Mouse (Mus musculus) retina, postnatal 7 days (tissue): ENCODE measurements at regions not wholly inside any gene's neighbourhood (a gene's known extent, or its start where the extent isn't known, plus 50 kb on each side); places are given as distances from the start of the nearest gene placed in this dataset.

Source experiments
- DNase-seq: peaks from one replicate; pipeline ENCODE4 v3.0.0-alpha.2; 2012; ENCODE audit warnings: low read depth, low spot score

DNA sequence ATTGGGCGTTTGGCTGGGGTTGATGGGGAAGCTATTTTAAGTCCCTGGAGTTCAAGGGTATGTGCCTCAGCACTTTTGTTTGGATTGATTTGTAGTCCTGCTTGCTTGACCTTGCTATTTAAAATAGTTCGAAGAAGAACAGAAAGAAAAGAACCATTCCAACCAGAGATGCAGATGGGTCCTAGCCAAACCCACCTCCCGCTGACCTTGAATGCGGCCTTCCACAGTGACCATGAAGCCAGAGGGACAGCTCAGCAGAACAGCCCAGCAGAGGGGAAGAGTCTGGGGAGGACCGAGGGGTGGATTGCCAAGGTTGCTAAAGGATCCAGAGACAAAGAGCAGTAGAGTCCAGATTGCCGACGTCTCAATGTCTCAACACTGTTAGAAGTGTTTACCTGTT, 76.6 kb upstream of the Zfp618 start:
- no peak for DNase-seq

DNA sequence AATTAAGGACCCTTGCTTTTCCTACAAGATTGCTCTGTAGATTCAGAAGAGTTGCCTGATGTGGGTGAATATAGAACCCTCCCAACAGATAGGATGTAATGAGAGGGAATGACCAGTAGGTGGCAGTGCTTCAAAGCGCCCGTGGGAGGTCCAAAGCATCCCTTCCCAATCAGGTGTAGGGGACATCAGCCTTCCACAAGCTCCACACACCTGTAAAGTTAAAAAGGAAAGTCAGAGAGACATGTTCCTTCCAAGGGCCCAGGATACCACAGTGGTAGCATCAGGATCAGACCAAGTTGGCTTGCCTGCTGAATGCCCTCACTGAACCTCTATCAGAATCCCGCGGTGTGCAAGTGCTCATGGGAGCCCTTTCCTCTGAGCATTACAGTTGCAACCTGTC, 75.7 kb upstream of the Zfp618 start:
- DNase-seq: peak; percentile 8

DNA sequence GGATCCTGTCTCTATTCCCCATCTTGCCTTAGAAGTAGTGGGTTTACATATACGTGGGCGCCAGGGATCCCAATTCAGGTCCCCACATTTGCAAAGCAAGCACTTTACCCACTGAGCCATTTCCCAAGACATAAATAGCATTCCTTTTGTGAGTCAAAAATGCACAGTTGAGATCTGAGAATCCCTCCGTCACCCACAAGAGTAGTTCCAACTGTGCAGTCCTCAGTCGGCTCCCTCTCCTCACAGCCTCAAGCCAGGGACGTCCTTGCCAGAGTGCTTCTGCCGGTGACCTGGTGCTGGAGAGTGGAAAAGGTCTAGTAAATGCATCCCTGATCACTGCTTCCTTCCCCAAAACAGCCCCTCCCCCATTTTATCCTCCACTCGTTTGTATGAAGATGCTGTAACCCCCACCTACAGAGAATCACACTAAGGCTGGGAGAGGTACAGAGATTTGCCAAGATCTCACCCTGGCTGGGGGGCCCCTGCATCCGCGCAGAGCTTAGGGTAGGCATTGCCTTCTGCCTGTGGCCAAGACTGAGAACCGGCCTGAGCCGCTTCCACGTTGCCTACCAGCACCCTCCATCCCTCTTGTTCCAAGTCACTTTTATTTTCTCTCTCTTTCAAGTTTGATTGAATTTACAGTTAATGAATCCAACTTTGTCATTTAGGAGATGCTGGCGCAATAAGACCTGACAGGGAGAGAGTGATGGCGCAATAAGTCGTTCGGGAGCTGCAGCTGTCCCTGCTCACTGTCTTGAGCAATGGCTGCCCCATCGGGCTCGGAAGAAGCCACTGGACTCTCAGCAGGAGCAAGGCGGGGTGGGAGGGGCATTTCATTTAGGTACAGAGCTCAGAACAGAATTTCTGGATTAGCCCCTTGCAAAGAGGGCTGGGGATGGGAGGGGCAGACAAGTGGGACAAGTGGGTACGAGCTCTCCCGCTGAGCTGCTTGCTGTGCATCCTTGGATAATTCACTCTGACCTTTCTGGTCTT, 74.5 kb upstream of the Zfp618 start:
- DNase-seq: no peak

DNA sequence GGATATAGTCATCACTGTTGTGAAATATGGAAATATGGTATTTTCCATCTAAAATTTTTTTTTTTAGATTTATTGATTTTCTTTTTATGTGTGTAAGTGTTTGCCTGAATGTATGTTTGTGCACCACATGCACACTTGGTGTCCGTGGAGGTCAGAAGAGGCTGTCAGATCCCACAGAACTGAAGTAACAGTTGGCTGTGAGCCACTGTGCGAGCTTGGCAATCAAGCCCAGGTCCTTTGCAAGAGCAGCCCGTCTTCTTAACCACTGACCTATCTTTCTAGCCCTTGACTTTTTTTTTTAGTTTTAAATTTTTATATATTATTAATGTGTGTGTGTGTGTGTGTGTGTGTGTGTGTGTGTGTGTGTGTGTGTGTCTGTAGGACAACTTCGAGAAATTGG, 52.5 kb upstream of the Zfp618 start:
- DNase-seq: no peak
